Mouse (Mus musculus) left cerebral cortex, adult 11 months (tissue): ENCODE measurements around the gene BC048562.

Source experiments
- DNase-seq: peaks from one replicate; pipeline ENCODE4 v3.0.0; 2022; ENCODE audit warnings: low spot score

BC048562 gene

DNA sequence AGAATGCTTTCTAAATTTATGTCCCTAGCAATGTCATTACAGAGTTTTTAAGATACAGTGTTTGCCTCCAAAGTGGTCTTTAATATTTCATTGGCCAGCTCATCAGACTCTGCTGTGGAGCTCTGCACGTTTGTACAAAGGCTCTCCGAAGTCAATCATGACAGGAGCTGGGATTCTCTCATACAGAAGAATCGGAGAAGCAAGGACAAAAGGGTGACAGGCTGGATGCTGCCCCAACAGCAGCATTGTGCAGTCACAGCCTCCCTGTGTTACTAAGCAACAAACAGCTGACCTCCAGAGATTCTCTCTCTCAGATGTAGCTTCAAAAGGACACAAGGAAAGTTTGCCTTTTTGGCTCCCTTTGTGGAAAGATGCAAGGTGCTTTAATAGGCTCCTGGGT lies at the start of gene BC048562:
Gene BC048562, plus strand, starts transcription at position 301 of the 400 bp plus-strand sequence.
- no peak for DNase-seq

DNA sequence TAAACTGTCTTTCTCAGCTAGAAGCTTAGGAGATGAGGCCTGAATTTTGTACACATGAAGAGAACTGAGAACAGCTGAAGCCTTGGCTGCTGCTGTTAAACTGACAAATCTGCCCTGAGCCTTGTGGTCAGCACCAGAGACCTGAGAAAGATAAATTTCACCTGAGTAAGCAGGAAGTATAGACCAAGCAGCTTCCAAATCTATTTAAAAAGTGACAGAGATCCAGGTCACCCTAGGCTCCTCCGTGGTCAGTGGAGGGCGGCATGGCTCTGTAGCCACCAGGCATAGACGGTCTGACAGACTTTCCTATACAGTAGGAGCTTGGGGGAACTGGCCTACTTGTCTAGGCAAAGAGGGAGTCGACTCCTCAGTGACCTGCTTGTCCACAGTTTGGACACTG lies 49.5 kb upstream of the BC048562 start:
- no peak for DNase-seq

DNA sequence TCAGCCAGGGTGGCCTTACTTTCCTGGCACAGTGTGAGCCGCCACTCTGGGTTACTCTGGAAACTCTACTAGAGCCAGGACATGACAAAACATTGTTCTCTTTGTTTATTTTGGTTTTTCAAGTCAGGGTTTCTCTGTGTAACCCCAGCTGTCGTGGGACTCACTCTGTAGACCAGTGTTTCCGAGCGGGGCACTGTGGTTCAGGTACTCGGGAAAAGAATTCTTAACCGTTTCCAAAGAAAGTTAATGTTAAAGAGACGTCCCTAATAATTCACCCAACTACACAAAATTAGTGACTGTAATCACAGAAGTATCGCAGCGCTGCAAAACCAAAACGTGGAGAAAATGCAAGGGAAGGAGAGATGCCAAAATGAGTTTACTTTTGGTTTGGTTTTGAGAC lies 47.7 kb upstream of the BC048562 start:
- no peak for DNase-seq

DNA sequence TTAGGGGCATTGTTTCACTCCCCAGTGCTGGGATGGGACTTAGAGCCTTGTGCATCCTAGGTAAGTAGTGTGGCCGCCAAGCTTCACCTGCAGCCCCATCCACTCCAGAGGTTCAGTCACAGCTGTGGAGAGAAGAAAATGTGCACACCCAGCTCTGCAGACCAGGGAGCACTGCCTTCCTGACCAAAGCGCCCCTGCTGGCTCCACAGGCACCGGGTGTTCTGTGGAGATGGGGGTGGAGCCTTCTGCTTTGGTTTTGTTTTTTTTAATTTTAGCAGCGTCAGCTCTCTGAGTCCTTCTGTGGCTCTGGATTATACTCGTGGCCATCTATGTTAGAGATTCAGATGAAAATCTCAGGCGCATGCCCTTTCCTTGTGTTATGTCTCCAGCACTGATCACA lies 47.1 kb upstream of the BC048562 start:
- no peak for DNase-seq

DNA sequence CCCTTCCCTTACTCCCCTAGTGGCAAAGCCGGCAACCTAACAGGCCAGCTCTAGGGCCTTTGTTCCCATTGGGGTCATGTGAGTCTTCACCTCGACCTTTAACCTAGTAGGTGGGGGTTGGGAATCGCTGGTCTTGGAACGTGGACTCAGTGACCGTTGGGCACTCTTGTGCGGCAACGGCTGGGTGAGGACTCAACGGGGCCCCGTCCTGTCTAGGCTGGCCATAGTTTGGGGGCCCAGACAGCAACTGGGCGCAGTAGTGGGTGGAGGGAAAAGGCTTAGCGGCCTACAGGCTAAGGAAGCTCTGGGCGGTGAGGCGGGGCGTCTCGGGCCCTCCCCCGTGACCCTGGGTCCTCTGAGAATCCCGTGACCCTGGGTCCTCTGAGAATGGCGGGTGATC lies 43.6 kb upstream of the BC048562 start, which contains the start of gene 1700102P08Rik:
Gene 1700102P08Rik, plus strand, starts transcription at position 130 of the 400 bp plus-strand sequence.
- DNase-seq, result no peak

DNA sequence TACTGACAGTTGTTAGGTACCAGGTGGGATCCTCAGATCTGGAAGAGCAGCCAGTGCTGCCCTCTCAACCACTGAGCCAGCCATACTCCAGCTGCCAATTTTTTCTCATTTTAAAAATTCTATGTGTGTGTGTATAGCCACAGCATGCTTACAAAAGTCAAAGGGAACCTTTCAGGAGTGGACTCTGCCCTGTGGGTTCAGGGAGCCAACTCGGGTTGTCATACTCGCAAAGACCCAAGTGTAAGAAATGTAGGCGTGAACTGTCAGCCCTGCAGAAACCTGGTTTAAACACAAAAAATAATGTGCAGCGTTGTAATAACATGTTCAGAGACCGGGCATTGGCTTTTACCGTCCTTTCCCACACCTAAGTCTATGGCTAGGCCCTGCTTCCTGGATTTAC lies 42.1 kb upstream of the BC048562 start:
- DNase-seq, result no peak

DNA sequence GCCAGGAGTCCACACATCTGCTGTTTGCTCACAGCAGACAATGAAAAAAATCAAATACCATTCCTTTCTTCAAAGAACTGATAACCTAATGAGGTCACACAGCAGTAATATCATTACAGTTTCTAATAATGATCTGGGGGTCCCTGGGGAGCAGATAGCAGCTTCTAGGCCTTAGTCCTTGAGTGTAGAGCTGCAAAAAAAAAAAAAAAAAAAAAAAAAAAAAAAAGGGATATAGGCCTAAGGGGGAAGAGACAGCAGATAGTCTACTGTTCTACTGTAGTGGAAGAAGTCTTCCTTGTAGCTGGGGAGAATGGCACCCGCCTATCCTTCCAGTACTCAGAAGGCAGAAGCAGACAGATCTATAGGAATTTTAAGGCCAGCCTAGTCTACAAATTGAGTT lies 40.9 kb upstream of the BC048562 start:
- DNase-seq, result no peak

DNA sequence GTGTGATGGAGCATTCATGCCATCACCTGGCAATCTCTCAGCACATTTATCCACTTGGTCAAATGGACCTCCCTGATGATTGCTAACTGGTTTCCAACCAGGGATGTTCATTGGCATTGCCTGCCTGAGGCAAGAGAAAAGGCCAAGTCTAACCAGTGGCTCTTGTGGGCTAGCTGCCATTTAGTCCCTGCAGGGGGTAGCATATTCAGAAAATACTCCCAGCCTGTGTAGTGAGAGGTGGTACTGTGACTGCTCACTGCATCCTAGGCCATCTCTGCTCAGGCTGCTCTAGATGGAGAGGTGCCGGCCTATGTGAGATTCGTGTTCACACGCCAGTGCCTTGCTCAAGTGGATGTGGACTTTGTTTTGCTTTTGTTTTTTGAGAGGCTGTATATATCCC lies 38.0 kb upstream of the BC048562 start:
- DNase-seq, result no peak

DNA sequence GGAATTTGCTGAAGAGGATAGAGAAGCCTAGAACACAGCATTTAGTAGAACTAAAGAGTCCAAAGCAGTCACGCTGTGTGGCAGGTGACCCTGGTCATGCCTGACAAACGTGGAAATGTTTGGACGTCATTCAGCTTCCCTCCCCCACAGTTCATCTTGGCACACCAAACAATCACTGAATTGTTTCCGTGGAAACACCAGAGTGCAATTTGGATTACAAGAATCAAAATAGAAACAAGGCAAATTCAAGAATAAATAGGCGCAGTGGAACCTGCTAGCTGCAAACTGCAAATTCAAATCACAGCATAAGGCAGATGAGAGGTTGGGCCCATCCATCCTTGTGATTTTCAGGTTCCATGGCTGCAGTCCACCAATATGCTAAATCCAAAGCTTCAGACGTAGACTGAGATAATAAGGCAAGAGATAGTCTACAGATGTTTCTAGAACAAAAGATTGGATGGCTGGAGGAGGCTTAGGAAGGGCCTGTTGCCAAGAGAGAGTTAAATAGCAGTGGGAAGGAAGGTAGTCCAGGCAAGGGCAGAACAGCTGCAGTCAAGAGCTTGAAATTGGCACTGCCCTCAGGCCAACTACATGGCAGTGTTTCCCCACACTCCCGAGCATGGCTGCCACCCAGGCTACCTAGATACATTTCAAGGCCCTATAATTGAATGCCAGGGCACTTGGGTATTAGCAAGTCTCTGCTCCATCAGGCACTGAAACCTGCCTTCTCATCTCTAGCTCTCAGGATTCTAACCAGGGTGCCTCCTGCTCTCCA lies 34.9 kb upstream of the BC048562 start:
- peak; percentile 71 for DNase-seq

DNA sequence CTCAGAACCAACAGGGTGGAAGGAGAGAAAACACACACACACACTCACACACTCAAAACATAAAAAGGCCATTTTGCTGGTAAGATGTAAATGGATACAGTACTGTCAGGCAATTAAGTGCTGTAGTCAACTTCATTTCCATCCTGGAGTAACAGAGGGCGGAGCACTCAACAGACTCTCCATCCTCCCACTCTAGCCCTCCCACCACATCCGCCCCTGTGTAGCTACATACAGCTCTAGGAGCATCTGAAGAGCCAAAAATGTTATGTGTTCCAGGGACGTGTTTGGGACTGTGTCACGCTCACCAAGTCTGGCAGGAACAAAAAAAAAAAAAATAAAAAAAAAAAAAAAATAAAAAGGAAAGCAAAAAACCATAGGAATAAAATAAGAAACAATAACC lies 33.2 kb upstream of the BC048562 start:
- peak; percentile 29 for DNase-seq

DNA sequence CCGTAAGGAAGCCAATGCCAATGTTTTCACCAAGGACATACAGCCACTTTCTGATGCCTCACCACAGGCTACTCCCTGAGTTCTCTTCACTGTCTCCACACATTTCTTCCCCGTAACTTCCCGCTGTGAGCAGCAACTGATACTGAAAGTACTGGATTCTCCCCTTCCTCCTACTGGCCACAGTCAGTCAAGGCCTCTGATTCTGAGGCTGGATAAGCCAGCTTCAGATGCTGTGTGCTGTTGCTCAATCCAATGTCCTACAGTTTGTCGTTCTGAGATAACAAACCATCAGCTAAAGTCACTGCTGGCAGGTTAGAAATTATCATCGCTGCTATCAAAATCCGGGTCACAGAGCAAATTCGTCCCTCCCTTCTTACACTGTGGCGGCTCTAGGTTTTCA lies 31.8 kb upstream of the BC048562 start:
- no peak for DNase-seq

DNA sequence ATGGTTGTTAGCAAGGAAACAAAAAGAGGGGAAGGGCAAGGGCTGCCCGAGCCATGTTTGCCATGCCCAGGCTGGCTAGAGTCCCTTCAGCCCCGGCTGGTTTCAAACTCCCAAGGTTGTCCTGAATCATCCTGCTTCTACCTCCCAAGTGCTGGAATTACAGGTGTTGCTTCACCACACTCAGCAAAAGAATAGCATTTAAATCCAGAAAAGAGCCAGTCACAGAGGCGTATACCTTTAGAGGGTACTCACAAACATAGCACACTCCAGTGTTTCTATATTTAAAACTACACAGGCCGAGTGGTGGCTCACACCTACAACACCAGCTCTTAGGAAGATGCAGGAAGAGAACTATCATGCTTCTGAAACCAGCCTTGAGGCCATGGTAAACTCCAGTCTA lies 26.7 kb upstream of the BC048562 start:
- DNase-seq, result no peak

DNA sequence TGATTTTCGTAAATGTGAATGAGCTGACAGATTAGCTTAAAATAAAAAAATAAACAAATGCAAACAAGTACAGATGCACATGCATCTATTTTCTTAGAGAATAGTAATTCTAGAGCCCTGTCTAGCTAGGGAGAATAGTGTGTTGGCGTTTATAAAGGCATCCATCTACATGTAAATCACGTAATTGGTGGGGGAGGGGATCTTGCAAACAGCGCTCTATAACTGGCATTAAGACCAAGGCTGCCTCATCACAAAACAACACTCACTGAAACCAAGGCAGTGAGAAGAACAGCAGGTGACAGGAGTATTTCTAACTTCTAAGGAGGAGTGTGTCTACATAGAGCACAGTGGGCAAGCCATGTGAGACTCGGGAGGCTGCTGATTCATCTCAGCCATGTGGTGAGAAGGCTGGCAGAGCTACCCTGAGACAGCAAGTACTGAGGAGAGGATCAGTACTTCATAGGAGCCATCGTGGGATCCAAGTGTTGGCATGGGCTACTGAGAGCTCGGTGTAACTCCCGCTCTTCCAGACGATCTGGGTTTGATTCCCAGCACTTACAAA lies 24.8 kb upstream of the BC048562 start:
- DNase-seq, result peak; percentile 68

DNA sequence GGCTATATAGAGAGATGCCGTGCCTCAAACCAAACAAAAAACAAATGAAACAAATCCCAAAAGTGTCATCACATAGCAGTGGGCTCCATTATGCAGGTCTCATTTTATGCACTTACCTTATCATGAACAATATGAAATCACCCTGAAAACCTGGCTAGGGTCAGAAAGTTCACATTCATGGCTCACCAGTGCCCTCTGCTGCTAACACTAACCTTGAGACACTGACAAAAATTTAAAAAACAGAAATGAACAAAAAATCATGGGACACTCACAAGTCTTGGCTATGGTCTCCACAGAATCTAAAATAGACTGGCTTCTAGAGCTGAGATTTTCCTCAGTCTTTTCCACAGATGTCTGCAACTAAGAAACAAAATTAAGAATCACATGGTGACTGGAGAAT lies 24.1 kb upstream of the BC048562 start:
- no peak for DNase-seq

DNA sequence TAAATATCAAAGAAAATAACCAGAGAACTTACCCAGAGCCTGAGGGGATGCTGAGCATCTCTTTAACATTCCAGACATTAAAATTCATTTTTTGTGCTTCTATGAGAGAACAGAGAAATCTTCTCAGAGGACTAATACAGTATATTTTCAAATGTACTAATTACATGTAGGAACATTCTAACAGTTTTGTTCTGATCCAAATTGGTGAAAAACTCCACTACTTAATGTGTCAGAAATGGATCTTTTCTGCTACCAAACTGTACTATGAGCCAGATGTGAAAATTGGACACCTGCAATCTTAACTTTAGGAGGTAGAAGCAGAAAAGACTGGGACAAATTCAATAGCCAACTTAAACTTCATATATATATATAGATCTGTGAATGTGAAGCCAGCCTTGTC lies 7.9 kb upstream of the BC048562 start, which contains the start of gene Ccdc36:
Gene Ccdc36, minus strand, starts transcription at position 101 of the 400 bp plus-strand sequence.
- DNase-seq, result no peak

DNA sequence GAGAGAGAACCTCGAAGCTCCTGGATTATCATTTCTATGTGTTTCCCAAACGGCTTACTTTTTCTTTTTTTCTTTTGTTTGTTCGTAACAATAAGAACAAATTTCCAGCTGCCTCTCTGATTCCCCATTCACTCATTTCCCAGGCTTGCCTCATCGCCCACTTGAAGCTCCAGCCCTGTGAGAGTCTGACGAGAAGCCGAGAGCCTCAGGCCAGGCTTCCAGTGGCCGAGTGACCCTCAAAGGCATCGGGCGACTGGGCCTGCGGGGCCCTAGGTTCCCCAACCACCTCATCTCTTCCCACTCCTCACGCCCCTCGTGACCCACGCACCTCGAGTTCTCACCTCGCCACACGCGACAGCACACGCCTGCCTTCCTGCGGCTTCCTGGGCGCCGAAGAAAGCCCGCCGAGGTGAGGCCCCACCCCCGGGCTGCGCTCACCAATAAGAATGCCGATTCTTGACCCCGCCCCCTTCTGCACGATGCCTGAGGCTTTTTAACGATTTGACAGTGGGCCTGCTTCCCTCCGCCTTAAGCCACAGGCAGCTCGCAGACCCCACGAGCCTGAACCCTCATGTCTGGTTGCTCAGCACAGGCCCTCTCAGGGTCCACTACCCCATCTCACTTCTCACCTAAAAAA lies 4.7 kb upstream of the BC048562 start:
- DNase-seq, result no peak

DNA sequence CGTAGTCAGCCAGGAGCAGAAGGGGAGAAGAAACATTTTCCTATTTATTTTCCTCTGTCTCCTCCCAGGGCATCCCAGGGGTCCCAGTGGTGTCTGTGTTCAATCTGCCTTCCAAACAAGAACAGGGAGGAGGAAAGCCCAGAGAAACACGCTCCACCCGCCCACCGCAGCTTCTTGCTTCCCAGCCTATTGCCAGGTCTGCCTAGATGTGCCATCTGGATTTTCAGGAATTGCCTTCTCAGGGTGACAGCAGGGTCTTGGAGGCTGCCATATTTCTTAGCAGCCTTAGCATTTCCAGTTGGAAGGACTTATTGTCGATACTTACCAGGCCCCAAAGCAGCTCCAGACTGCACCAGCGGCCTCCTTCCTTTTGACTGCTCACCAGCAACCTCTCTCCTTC lies 2.9 kb downstream of the BC048562 start:
- no peak for DNase-seq

DNA sequence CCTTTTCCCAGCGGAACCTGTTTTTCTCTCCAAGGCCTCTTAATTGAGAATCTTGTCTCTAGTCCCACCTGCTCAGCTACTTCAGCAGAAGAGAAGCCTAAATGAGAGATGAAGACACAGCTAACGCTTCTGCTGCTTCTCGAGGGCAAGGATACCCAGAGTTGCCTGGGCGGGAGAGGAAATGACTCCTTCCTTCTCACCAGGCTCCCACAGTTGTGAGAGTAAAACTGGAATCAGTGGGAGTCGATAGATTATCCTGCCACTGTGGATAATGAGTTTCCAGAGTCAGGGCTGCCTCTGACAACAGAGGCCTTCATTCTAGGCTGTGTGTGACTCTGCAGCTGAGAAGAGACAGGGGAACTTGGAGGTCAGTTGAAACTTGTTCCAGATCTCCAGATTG lies 4.2 kb downstream of the BC048562 start:
- DNase-seq, result no peak

DNA sequence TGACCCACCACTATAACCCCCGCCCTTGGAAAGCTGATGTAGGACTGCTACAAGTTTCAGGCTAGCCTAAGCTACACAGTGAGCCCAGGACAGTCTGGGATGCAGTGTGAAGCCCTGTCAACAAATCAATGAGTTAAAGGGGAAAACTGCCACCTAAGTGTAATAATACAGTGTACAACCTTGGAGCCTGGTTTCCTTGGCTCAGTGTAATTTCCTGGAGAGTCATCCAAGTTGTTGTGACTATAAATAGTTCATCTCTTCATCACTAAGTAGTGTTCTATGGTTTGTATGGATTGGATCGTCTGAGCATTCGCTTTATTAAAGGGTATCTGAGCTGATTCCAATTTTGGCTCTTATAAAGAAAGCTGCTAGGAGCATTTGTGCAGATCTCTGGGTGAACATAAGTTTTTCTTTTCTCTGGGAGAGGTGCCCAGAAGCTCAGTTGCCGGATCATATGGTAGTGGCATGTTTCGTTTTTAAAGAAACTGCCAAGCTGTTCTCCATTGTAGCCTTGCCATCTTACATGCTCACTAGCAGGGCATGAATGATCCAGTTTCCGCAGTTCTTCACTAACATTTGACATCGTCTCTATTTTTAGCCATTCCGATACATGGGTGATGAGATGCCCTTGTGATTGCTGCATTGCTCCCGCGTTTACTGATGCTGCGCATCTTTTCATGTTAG lies 5.1 kb downstream of the BC048562 start:
- DNase-seq, result no peak

DNA sequence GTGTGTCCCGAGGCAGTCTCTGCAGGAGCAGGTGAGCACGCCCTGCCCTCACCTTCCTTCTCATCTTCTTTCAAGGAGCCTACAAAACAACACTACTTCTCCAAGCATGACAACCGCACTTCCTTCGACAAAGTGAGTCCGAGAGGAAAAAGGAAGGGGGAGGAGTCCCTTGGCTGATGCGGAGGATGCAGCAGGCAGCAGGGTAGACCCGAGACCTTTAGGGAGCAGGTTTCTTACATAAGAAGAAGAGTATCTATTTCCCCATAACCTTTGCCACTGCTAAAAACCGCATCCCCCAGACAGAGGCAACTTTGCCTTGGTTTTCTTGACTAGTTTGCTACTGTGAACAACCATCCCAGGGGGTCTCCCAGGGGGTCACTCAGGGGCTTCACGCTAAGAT lies 8.8 kb downstream of the BC048562 start:
- no peak for DNase-seq

DNA sequence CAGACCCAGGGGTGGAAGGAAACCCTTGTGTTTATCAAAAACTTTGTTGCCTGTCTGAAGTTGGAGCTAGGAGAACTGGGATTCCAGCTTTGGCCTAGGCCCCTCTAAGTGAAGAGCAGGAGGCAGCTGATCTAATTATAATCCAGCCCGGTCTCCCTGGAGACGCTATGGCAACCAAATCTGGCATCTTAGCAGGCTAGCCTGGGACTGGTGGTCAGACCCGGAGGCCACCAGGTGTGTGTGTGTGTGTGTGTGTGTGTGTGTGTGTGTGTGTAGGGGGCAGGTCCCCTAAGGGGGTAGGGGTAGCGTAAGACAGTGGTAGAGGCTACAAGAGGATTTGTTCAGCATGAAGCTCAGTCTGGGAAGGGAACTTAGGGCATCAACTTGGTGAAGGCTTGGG lies 13.6 kb downstream of the BC048562 start:
- no peak for DNase-seq

DNA sequence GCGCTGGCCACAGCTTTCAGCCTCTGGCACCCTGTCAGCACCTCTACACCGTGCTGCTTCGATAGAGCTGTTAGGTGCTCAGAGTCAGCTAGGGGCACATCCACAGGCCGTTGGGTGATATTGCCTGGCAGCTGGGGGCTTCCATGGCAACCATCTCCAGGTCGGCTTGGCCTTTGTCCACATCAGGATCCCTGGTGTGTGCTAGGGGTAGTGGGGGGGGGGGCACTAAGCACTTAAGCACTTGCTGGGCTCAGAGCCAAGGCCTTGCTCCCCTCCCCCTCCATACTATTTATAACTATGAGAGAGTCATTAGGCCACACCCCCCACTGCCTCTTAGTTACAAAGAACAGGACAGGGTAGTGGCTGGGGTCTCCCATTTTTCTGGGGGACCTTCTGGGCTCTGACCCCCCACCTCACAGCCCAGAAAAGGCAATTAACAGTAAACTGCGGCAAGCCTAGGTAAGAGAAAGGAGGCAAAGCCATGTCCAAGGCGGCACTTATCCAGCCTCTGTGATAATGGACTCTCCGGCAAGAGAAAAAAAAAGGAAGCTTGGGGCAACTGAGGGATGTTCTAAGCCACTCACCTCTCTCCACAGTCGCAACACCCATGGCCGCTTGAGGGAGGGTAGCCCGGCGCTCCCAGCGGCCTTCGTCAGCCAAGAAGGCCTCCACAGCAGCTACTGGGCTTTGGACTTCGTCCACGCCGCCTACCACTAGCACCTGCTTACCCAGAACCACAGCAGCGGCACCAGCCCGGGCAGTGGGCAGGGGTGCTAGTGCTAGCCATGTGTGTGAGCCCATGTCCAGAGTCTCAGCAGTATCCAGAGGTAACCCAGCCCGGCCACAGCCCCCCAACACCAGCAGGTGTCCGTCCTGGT lies 14.2 kb downstream of the BC048562 start:
- DNase-seq, result no peak
